Mouse (Mus musculus) testis, postnatal 14 days (tissue): ENCODE measurements at regions not wholly inside any gene's neighbourhood (a gene's known extent, or its start where the extent isn't known, plus 50 kb on each side); places are given as distances from the start of the nearest gene placed in this dataset.
A peak's percentile ranks its signal among the peaks of the same experiment; 100 is the strongest.

Experiments used
- DNase-seq: peaks from one replicate; pipeline ENCODE4 v3.0.0; 2021; ENCODE audit warnings: low spot score

- DNase-seq = no peak
Measured at GRCm38 (mm10) chrX:85481326-85481725, 92.5 kb upstream of the Tab3 start.

DNA sequence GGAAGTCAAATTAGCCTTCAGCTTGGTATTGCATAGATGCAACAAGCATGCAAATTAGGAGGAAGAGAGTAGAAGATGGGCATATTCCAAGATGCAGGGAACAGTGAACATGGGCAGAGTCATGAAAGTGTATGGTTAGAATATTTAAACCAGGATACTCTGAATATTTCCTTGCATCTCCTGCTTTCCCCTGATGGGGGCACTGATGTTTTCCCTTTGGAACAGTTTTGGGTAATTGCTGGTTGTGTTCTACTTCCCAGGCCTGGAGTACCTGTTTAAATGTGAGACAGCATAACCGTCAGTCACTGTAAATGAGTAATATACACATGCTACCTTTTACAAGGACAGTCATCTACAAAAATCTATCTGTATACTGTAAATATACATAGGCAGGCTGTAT, 76.9 kb upstream of the Tab3 start:
- peak; percentile 2 for DNase-seq
